Mouse (Mus musculus): ENCODE results near the gene G3bp1. TPM values are rescaled to one million over a fixed set of nuclear protein-coding genes. Genes with fewer than 3 reads are reported as not detected.

The G3bp1 gene
- total and polyA plus RNA-seq, 3 experiments = 129 to 314 (median 246) TPM

DNA sequence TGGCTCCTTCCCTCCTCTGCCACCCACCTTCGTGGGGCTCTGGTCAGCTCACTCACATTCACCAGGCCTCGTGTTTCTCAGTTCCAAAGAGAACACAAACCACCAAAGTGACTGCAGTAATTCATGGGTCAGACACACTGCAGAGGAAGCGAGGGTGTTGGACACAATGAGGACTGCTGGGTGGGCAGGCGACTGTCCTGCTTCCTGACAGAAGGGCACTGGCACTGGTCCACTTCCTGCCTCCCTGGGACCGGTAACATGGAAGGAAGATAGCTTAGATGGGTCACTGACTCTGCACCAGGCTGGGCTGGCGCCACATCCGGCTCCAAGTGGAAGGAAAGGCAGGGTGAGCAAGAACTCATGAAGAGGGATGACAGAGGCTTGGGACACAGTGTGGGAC is 20.0 kb upstream of the G3bp1 start:
- no peak overlapping the region for H3K27ac ChIP-seq (ENCODE audit: control insufficient read depth, low read depth, low read length)
- no peak for TF ChIP-seq CTCF (IDR thresholded peaks at IDR 0.05 in 2 of 3, conservative IDR thresholded peaks at IDR 0.05 in 1 of 3; ENCODE audit: control insufficient read depth in 1 of 3, insufficient read depth in 1 of 3, low read depth in 2 of 3, low read length in 3 of 3, poor library complexity in 1 of 3, severe bottlenecking in 1 of 3)
- TF ChIP-seq NELFE (IDR thresholded peaks at IDR 0.05; ENCODE audit: low read depth, low read length) = no peak
- TF ChIP-seq GATA1 (IDR thresholded peaks at IDR 0.05; ENCODE audit: low read depth, low read length) = no peak
- no peak for TF ChIP-seq MYB (IDR thresholded peaks at IDR 0.05; ENCODE audit: low read depth, low read length)
- no peak for TF ChIP-seq MAX (IDR thresholded peaks at IDR 0.05; ENCODE audit: low read length)
- no peak for TF ChIP-seq ETS1 (IDR thresholded peaks at IDR 0.05; ENCODE audit: low read depth, low read length)
- TF ChIP-seq MXI1 (IDR thresholded peaks at IDR 0.05; ENCODE audit: low read depth, low read length) = no peak
- TF ChIP-seq ZC3H11A (IDR thresholded peaks at IDR 0.05; ENCODE audit: low read depth, low read length) = no peak
- H3K79me2 ChIP-seq (ENCODE audit: control insufficient read depth, insufficient read depth, low read length, poor library complexity) = no peaks in the 10 kb centered on the region
- no peak for DNase-seq (ENCODE audit: low read depth, low spot score)
- peaks cover 0 to 1% of the 10 kb centered on the region in 2 experiments; a peak in 2 of 4 replicates for H3K36me3 ChIP-seq (ENCODE audit: control insufficient read depth in 1 of 2, insufficient read depth in 2 of 2, low read length in 2 of 2)
- no peaks in the 10 kb centered on the region for H3K4me1 ChIP-seq (ENCODE audit: control insufficient read depth in 1 of 2, insufficient read depth in 2 of 2, low read length in 2 of 2)
- no peaks in the 10 kb centered on the region for H3K27me3 ChIP-seq (ENCODE audit: control insufficient read depth in 1 of 2, insufficient read depth in 2 of 2, low read length in 2 of 2)
- no peak overlapping the region for H3K9ac ChIP-seq (ENCODE audit: control insufficient read depth, low read depth, low read length, poor library complexity, severe bottlenecking)
- H3K9me3 ChIP-seq (replicated peaks; ENCODE audit: insufficient read depth, low read length) = no peaks in the 10 kb centered on the region
- no peak overlapping the region for H3K4me3 ChIP-seq (ENCODE audit: control insufficient read depth in 1 of 2, insufficient read depth in 1 of 2, low read depth in 2 of 2, low read length in 2 of 2)

DNA sequence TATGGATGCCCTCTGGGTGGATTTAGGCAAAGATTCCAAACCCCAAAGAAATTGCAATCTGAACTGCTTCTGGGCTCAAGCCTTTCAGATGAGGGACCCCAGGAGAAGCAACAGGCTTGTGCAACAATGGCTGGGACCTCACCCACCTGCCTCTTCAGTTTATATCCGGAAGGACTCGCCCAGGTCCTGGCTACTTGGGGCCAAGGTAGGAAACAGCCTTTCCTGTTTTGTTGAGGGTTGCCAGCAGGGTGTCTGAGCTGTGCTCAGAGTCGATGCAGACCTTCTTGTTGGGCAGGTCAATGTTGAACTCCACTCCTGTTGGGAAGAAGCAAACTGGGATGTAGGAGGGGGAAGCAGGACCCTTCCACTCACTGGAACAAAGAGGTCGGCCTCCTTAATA is 19.2 kb upstream of the G3bp1 start:
- Histone ChIP-seq H3K4me1 (ENCODE audit: control insufficient read depth in 1 of 2, insufficient read depth in 2 of 2, low read length in 2 of 2) (no peaks in the 10 kb centered on the region), H3K79me2 (ENCODE audit: control insufficient read depth, insufficient read depth, low read length, poor library complexity) (no peaks in the 10 kb centered on the region), H3K9ac (ENCODE audit: control insufficient read depth, low read depth, low read length, poor library complexity, severe bottlenecking) (no peak overlapping the region), H3K36me3 (ENCODE audit: control insufficient read depth in 1 of 2, insufficient read depth in 2 of 2, low read length in 2 of 2) (peaks cover 0 to 1% of the 10 kb centered on the region in 2 experiments; a peak in 2 of 4 replicates), H3K27me3 (ENCODE audit: control insufficient read depth in 1 of 2, insufficient read depth in 2 of 2, low read length in 2 of 2) (no peaks in the 10 kb centered on the region), H3K27ac (ENCODE audit: control insufficient read depth, low read depth, low read length) (no peak overlapping the region), H3K9me3 (replicated peaks; ENCODE audit: insufficient read depth, low read length) (no peaks in the 10 kb centered on the region), H3K4me3 (ENCODE audit: control insufficient read depth in 1 of 2, insufficient read depth in 1 of 2, low read depth in 2 of 2, low read length in 2 of 2) (no peak overlapping the region)
- no peak for DNase-seq (ENCODE audit: low read depth, low spot score)
- TF ChIP-seq HCFC1 (IDR thresholded peaks at IDR 0.05; ENCODE audit: low read depth, low read length) (no peak), JUND (IDR thresholded peaks at IDR 0.05; ENCODE audit: low read depth, low read length) (no peak), CHD2 (IDR thresholded peaks at IDR 0.05; ENCODE audit: low read length) (no peak), MAZ (IDR thresholded peaks at IDR 0.05; ENCODE audit: low read depth, low read length) (no peak), UBTF (IDR thresholded peaks at IDR 0.05; ENCODE audit: borderline replicate concordance, insufficient read depth, low read depth, low read length) (no peak), SIN3A (IDR thresholded peaks at IDR 0.05; ENCODE audit: low read length) (no peak), CTCF (IDR thresholded peaks at IDR 0.05 in 2 of 3, conservative IDR thresholded peaks at IDR 0.05 in 1 of 3; ENCODE audit: control insufficient read depth in 1 of 3, insufficient read depth in 1 of 3, low read depth in 2 of 3, low read length in 3 of 3, poor library complexity in 1 of 3, severe bottlenecking in 1 of 3) (no peak), MXI1 (IDR thresholded peaks at IDR 0.05; ENCODE audit: low read depth, low read length) (no peak), ETS1 (IDR thresholded peaks at IDR 0.05; ENCODE audit: low read depth, low read length) (no peak), BHLHE40 (IDR thresholded peaks at IDR 0.05; ENCODE audit: borderline replicate concordance, low read depth, low read length) (no peak), MYB (IDR thresholded peaks at IDR 0.05; ENCODE audit: low read depth, low read length) (no peak)

Measured in MEL (cell line).